Mouse (Mus musculus): ENCODE measurements around the gene Rbp7. TPM values are rescaled to one million over a fixed set of nuclear protein-coding genes. Genes with fewer than 3 reads are reported as not detected.
"Not testable (repeated sequence)": the region's sequence is repeated elsewhere in the genome, so short reads cannot be mapped to it uniquely, and the experiment has no call there.

Gene Rbp7
- polyA plus RNA-seq, 1 experiment from 2014 or later = not detected

DNA sequence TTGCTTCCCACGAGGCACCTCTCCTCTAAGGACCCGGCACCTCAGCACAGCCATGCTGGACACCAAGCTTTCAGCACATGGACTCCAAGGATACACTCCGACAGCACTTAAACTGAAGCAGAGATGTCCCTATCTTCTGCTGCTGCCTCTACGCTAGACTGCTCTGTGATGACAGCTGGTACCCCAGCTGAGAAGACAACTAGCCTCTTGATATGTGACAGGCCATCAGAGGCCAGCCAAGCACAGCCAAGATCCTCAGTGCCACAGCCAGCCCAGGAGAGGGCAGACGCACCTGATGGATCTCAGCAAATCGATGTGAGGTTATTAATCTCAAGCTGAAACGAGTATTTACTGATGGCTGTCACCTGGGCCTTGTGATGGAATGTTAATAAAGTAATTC, 20.3 kb upstream of the Rbp7 start:
- Histone ChIP-seq H3K9me3 (ENCODE audit: low read length) (no peaks in the 10 kb centered on the region), H3K36me3 (replicated peaks; ENCODE audit: insufficient read depth, low read length) (no peaks in the 10 kb centered on the region; the same call in 1 of the 2 replicates), H3K9ac (replicated peaks) (no peak overlapping the region), H3K27me3 (ENCODE audit: insufficient read depth, low read length) (no peaks in the 10 kb centered on the region), H3K27ac (ENCODE audit: low read depth) (no peak overlapping the region), H3K4me2 (ENCODE audit: low read depth, low read length) (no peak overlapping the region), H3K4me3 (ENCODE audit: low read depth, low read length) (no peak overlapping the region), H3K4me1 (ENCODE audit: insufficient read depth) (no peaks in the 10 kb centered on the region)
- DNase-seq = no peak
- WGBS (ENCODE audit: insufficient replicate concordance) = 75% methylated on average over 7 of the region's 7 CpGs
- TF ChIP-seq EP300 (IDR thresholded peaks at IDR 0.05; ENCODE audit: low read depth) = no peak
- TF ChIP-seq CTCF (IDR thresholded peaks at IDR 0.05; ENCODE audit: low read depth) = no peak
- no peak for ATAC-seq

DNA sequence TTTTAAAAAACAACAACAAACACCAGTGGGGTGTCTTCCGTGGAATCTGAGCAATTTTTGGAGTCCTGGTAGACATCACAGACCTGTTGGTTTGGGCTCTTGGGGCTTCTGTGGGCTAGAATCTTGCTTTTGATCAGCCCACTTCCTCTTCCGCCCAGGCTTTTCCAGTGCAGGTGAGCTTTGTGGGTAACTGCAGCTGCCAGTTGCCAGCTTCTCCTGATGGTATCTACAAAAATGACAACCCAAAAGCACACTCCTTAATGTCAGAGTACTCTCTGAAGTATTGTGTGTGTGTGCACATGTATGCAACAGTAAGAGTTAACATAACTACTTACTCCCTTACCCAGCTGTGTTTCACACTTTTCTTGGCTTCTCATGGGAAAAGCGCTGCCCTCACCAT, 14.8 kb upstream of the Rbp7 start:
- TF ChIP-seq EP300 (IDR thresholded peaks at IDR 0.05; ENCODE audit: low read depth) (no peak), CTCF (IDR thresholded peaks at IDR 0.05; ENCODE audit: low read depth) (no peak)
- H3K4me3 ChIP-seq (ENCODE audit: low read depth, low read length) = no peak overlapping the region
- H3K9me3 ChIP-seq (ENCODE audit: low read length) = no peaks in the 10 kb centered on the region
- no peak for ATAC-seq
- H3K4me2 ChIP-seq (ENCODE audit: low read depth, low read length) = no peak overlapping the region
- 61% methylated on average over 3 of the region's 3 CpGs for WGBS (ENCODE audit: insufficient replicate concordance)
- H3K36me3 ChIP-seq (replicated peaks; ENCODE audit: insufficient read depth, low read length) = no peaks in the 10 kb centered on the region; the same call in 1 of the 2 replicates
- no peak overlapping the region for H3K27ac ChIP-seq (ENCODE audit: low read depth)
- H3K4me1 ChIP-seq (ENCODE audit: insufficient read depth) = no peaks in the 10 kb centered on the region
- no peaks in the 10 kb centered on the region for H3K27me3 ChIP-seq (ENCODE audit: insufficient read depth, low read length)
- H3K9ac ChIP-seq (replicated peaks) = no peak overlapping the region
- DNase-seq = no peak

DNA sequence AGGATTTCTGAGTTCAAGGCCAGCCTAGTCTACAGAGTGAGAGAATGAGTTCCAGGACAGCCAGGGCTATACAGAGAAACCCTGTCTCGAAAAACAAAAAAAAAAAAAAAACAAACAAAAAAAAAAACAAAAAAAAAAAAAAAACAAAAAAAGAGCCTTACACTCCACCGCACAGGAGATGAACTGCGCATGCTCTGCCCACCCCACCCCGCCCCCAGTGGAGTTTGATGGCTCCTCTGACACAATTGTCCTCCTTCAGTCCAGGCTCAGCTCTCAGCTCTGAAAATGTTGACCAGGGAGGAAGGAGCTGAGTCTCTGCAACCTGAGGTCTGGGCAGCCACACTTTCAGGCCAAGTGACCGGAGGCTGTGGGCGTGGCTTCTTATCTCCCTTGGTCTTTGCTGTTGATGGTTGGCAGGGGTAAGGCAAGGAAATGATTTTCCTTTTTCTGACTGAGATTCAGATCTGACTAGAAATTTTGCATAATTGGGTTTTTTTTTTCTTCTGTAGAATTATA, 8.7 kb upstream of the Rbp7 start:
- Histone ChIP-seq H3K36me3 (replicated peaks; ENCODE audit: insufficient read depth, low read length) (no peaks in the 10 kb centered on the region), H3K27me3 (ENCODE audit: insufficient read depth, low read length) (no peaks in the 10 kb centered on the region), H3K9me3 (ENCODE audit: low read length) (no peaks in the 10 kb centered on the region), H3K4me2 (ENCODE audit: low read depth, low read length) (no peak overlapping the region), H3K4me1 (ENCODE audit: insufficient read depth) (0 out of 2 replicates have a peak, but pooled peaks cover 2% of the 10 kb centered on the region), H3K27ac (ENCODE audit: low read depth) (no peak overlapping the region), H3K4me3 (ENCODE audit: low read depth, low read length) (no peak overlapping the region), H3K9ac (replicated peaks) (no peak overlapping the region)
- no peak for DNase-seq
- no peak for ATAC-seq
- WGBS (ENCODE audit: insufficient replicate concordance) = 67% methylated on average over 6 of the region's 6 CpGs
- TF ChIP-seq EP300 (IDR thresholded peaks at IDR 0.05; ENCODE audit: low read depth) (no peak), CTCF (IDR thresholded peaks at IDR 0.05; ENCODE audit: low read depth) (no peak)

DNA sequence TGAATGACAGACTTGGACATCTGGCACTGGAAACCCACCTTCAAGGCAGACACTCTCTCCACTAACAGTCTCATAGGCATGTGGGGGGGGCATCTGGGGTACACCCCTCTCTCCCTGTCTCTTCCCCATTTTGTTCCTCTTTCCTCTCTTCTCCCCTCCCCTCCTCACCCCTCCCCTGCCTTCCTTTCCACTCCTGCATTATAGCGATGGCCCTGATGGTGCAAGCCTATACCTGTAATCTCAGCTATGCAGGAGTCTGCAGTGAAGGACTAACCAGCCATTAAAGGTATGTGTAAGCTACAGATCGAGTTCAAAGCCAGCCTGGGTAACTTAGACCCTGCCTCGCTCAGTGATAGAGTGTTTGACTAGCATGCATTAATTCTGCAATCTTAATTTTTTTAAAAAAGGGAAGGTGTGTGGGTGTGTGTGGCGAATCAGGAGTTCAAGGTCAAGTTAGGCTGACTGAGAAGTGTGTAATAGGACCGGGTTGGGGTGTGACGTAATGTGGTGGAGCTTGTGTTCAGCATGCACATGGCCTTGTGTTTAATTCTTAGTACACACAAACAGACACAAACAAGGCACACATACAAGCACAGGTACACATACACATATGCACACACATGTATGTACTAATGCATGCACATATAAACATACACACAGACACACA, 7.7 kb upstream of the Rbp7 start:
- WGBS (ENCODE audit: insufficient replicate concordance) = 45% methylated on average over 6 of the region's 6 CpGs

DNA sequence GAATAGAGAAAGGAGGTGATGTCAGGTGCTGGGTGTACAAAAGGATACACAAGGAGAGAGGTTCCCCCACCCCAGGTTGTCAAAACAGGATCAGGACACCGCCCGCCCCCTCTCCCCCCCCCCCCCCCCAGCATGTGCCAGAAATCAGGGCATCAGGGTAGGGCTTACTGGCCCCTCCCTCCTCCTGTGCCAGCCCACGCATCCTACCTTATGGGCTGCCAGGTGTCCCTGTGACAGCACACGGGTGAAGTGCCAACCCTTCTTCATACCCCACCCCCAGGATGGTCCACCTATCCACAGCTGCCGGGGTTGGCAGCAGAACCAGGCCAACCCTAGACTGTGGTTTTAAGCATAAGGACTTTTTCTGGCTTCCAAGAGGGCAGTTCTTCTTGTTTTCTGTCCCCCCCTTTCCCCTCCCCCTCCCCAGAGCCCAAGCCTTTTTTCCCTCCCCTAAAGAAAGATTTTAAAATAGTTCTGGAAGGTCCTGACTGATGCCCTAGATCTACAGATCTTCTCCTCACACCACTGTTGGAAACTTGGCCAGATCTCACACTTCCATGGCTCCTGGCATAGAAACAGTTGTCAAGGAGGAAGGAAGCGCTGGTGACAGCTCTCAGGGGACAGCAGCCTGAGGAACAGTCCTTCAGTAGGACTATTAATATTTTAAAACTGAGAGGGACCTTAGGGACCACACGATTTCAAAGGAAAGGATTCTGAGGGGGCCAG, 7.0 kb upstream of the Rbp7 start:
- Histone ChIP-seq H3K4me2 (ENCODE audit: low read depth, low read length) (no peak overlapping the region), H3K4me1 (ENCODE audit: insufficient read depth) (0 out of 2 replicates have a peak, but pooled peaks cover 2% of the 10 kb centered on the region), H3K9ac (replicated peaks) (no peak overlapping the region), H3K4me3 (ENCODE audit: low read depth, low read length) (no peak overlapping the region), H3K36me3 (replicated peaks; ENCODE audit: insufficient read depth, low read length) (no peaks in the 10 kb centered on the region), H3K27me3 (ENCODE audit: insufficient read depth, low read length) (no peaks in the 10 kb centered on the region), H3K27ac (ENCODE audit: low read depth) (no peak overlapping the region), H3K9me3 (ENCODE audit: low read length) (no peaks in the 10 kb centered on the region)
- DNase-seq = no peak
- no peak for ATAC-seq
- TF ChIP-seq EP300 (IDR thresholded peaks at IDR 0.05; ENCODE audit: low read depth) (no peak), CTCF (IDR thresholded peaks at IDR 0.05; ENCODE audit: low read depth) (no peak)
- WGBS (ENCODE audit: insufficient replicate concordance) = 32% methylated on average over 5 of the region's 7 CpGs

More for the DNA sequence above, 7.7 kb upstream of the Rbp7 start:
- no peaks in the 10 kb centered on the region for H3K27me3 ChIP-seq (ENCODE audit: insufficient read depth, low read length)
- ATAC-seq (no peak), DNase-seq (no peak)
- H3K36me3 ChIP-seq (replicated peaks; ENCODE audit: insufficient read depth, low read length) = no peaks in the 10 kb centered on the region
- H3K4me3 ChIP-seq (ENCODE audit: low read depth, low read length) = no peak overlapping the region
- H3K9me3 ChIP-seq (ENCODE audit: low read length) = no peaks in the 10 kb centered on the region
- no peak overlapping the region for H3K4me2 ChIP-seq (ENCODE audit: low read depth, low read length)
- no peak overlapping the region for H3K9ac ChIP-seq (replicated peaks)
- H3K4me1 ChIP-seq (ENCODE audit: insufficient read depth) = 0 out of 2 replicates have a peak, but pooled peaks cover 2% of the 10 kb centered on the region
- TF ChIP-seq CTCF (IDR thresholded peaks at IDR 0.05; ENCODE audit: low read depth) (no peak), EP300 (IDR thresholded peaks at IDR 0.05; ENCODE audit: low read depth) (no peak)
- H3K27ac ChIP-seq (ENCODE audit: low read depth) = no peak overlapping the region

DNA sequence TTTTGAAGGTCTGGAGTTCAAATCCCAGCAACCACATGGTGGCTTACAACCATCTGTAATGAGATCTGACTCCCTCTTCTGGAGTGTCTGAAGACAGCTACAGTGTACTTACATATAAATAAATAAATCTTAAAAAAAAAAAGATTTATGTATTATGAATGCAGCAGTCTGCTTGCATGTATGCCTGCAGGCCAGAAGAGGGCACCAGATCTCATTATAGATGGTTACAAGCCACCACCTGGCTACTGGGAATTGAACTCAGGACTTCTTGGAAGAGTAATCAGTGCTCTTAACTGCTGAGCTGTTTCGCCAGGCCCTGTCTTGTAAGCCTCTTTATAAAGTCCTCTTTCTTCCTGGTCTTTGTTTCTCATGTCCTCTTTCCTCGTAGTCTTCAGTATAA, 5.7 kb upstream of the Rbp7 start:
- 79% methylated on average over 2 of the region's 2 CpGs for WGBS (ENCODE audit: insufficient replicate concordance)
- not testable (repeated sequence) for H3K4me2 ChIP-seq (ENCODE audit: low read depth, low read length); H3K4me3 ChIP-seq (ENCODE audit: low read depth, low read length); H3K9ac ChIP-seq (replicated peaks); H3K9me3 ChIP-seq (ENCODE audit: low read length); ATAC-seq; DNase-seq; H3K4me1 ChIP-seq (ENCODE audit: insufficient read depth); H3K36me3 ChIP-seq (replicated peaks; ENCODE audit: insufficient read depth, low read length); H3K27me3 ChIP-seq (ENCODE audit: insufficient read depth, low read length); H3K27ac ChIP-seq (ENCODE audit: low read depth)
- TF ChIP-seq CTCF (IDR thresholded peaks at IDR 0.05; ENCODE audit: low read depth) = peak; percentile 42
